Comparison of ENCODE assay signal across 8 mouse cellular contexts in genomic region chr8:117339958-117340651, GRCm38 (mm10).
DNase-seq lines count a peak whose midpoint lies in the region; ATAC-seq lines count a peak whose summit lies in the region.

No protein-coding gene starts in this region.

- H3K4me2 ChIP-seq in neural tube, embryonic 13.5 days = 0 out of 2 replicates have a peak overlapping the region, but pooled peaks have one; percentile 0
- H3K4me2 ChIP-seq in neural tube, embryonic 15.5 days = no peak overlapping the region; the same call in 1 of the 2 replicates
- no peak overlapping the region for H3K4me2 ChIP-seq in embryonic facial prominence, embryonic 11.5 days (ENCODE audit: low read depth, low read length)
- peak overlapping the region; percentile 45 for H3K4me2 ChIP-seq in liver, embryonic 16.5 days (ENCODE audit: low read depth, low read length)
- H3K4me2 ChIP-seq in stomach, embryonic 16.5 days (ENCODE audit: low read depth, low read length) = peak overlapping the region; percentile 35; the same call in 1 of the 2 replicates

- intact Hi-C loops in left cerebral cortex, postnatal 36 days (cut with DNase I) = no loop called here

- peaks cover 77% of the 10 kb centered on the region for H3K4me1 ChIP-seq in neural tube, embryonic 13.5 days (replicated peaks)
- peaks cover 55% of the 10 kb centered on the region for H3K4me1 ChIP-seq in neural tube, embryonic 15.5 days
- H3K4me1 ChIP-seq in embryonic facial prominence, embryonic 11.5 days (ENCODE audit: control insufficient read depth, insufficient read depth, low read length) = peaks cover 4% of the 10 kb centered on the region; the same call in 1 of the 2 replicates
- peaks cover 77% of the 10 kb centered on the region for H3K4me1 ChIP-seq in liver, embryonic 16.5 days (ENCODE audit: control insufficient read depth, low read depth, low read length)
- peaks cover 60% of the 10 kb centered on the region for H3K4me1 ChIP-seq in stomach, embryonic 16.5 days (ENCODE audit: control insufficient read depth, insufficient read depth, low read length)

- no peak overlapping the region for H3K9ac ChIP-seq in neural tube, embryonic 13.5 days
- no peak overlapping the region for H3K9ac ChIP-seq in neural tube, embryonic 15.5 days (replicated peaks)
- H3K9ac ChIP-seq in embryonic facial prominence, embryonic 11.5 days (replicated peaks; ENCODE audit: low read length) = no peak overlapping the region
- H3K9ac ChIP-seq in liver, embryonic 16.5 days (ENCODE audit: low read depth, low read length) = peak overlapping the region; percentile 32; the same call in 1 of the 2 replicates
- peak overlapping the region; percentile 57 for H3K9ac ChIP-seq in stomach, embryonic 16.5 days (ENCODE audit: low read length)

- 0 out of 2 replicates have a peak overlapping the region, but pooled peaks have one; percentile 3 for H3K27ac ChIP-seq in neural tube, embryonic 13.5 days (replicated peaks)
- no peak overlapping the region for H3K27ac ChIP-seq in neural tube, embryonic 15.5 days (replicated peaks)
- H3K27ac ChIP-seq in embryonic facial prominence, embryonic 11.5 days (replicated peaks; ENCODE audit: low read depth, low read length) = no peak overlapping the region
- H3K27ac ChIP-seq in liver, embryonic 16.5 days (ENCODE audit: low read length) = peak overlapping the region; percentile 90
- H3K27ac ChIP-seq in stomach, embryonic 16.5 days (ENCODE audit: low read length) = peak overlapping the region; percentile 84

- H3K27me3 ChIP-seq in neural tube, embryonic 13.5 days = no peaks in the 10 kb centered on the region
- no peaks in the 10 kb centered on the region for H3K27me3 ChIP-seq in neural tube, embryonic 15.5 days (replicated peaks)
- H3K27me3 ChIP-seq in embryonic facial prominence, embryonic 11.5 days (ENCODE audit: control insufficient read depth, insufficient read depth, low read length) = no peaks in the 10 kb centered on the region
- no peaks in the 10 kb centered on the region for H3K27me3 ChIP-seq in liver, embryonic 16.5 days (ENCODE audit: control insufficient read depth, insufficient read depth, low read depth, low read length)
- H3K27me3 ChIP-seq in stomach, embryonic 16.5 days (ENCODE audit: control insufficient read depth, insufficient read depth, low read length) = no peaks in the 10 kb centered on the region

- H3K9me3 ChIP-seq in neural tube, embryonic 13.5 days = no peaks in the 10 kb centered on the region
- no peaks in the 10 kb centered on the region for H3K9me3 ChIP-seq in neural tube, embryonic 15.5 days (replicated peaks)
- no peaks in the 10 kb centered on the region for H3K9me3 ChIP-seq in embryonic facial prominence, embryonic 11.5 days (replicated peaks; ENCODE audit: control insufficient read depth, low read length)
- no peaks in the 10 kb centered on the region for H3K9me3 ChIP-seq in liver, embryonic 16.5 days (replicated peaks; ENCODE audit: control insufficient read depth, low read length)
- H3K9me3 ChIP-seq in stomach, embryonic 16.5 days (replicated peaks; ENCODE audit: control insufficient read depth, low read length) = no peaks in the 10 kb centered on the region

- H3K4me3 ChIP-seq in neural tube, embryonic 13.5 days = no peak overlapping the region
- no peak overlapping the region for H3K4me3 ChIP-seq in neural tube, embryonic 15.5 days (replicated peaks)
- H3K4me3 ChIP-seq in embryonic facial prominence, embryonic 11.5 days (ENCODE audit: low read depth, low read length) = no peak overlapping the region
- no peak overlapping the region for H3K4me3 ChIP-seq in liver, embryonic 16.5 days (ENCODE audit: low read depth, low read length)
- H3K4me3 ChIP-seq in stomach, embryonic 16.5 days (replicated peaks; ENCODE audit: low read length) = no peak overlapping the region

- no peak for DNase-seq in embryonic facial prominence, embryonic 11.5 days (ENCODE audit: low spot score)
- DNase-seq in frontal cortex, postnatal 36 days (ENCODE audit: low spot score in 2 of 2) = no peak
- no peak for DNase-seq in left cerebral cortex, postnatal 36 days (ENCODE audit: low spot score in 2 of 2)
- DNase-seq in retina, embryonic 14.5 days (ENCODE audit: low spot score) = no peak

- no peak for ATAC-seq in neural tube, embryonic 13.5 days (ENCODE audit: low read depth)
- ATAC-seq in neural tube, embryonic 15.5 days (ENCODE audit: low FRiP score) = no peak
- ATAC-seq in embryonic facial prominence, embryonic 11.5 days (replicated peaks; ENCODE audit: insufficient number of reproducible peaks, low FRiP score, low TSS enrichment, low read depth) = peak; percentile 30; the same call in 1 of the 2 replicates
- peak; percentile 16; the same call in 1 of the 2 replicates for ATAC-seq in liver, embryonic 16.5 days (ENCODE audit: low read depth)
- no peak for ATAC-seq in stomach, embryonic 16.5 days (ENCODE audit: insufficient read depth, low FRiP score)

- no peaks in the 10 kb centered on the region for H3K36me3 ChIP-seq in neural tube, embryonic 13.5 days
- no peaks in the 10 kb centered on the region for H3K36me3 ChIP-seq in neural tube, embryonic 15.5 days
- H3K36me3 ChIP-seq in embryonic facial prominence, embryonic 11.5 days (replicated peaks; ENCODE audit: control insufficient read depth, insufficient read depth, low read depth, low read length) = no peaks in the 10 kb centered on the region
- no peaks in the 10 kb centered on the region for H3K36me3 ChIP-seq in liver, embryonic 16.5 days (ENCODE audit: control insufficient read depth, insufficient read depth)
- no peaks in the 10 kb centered on the region for H3K36me3 ChIP-seq in stomach, embryonic 16.5 days (ENCODE audit: control insufficient read depth, insufficient read depth, low read length)

- WGBS in neural tube, embryonic 13.5 days = 44% methylated on average over 12 of the region's 12 CpGs
- WGBS in neural tube, embryonic 15.5 days = 46% methylated on average over 12 of the region's 12 CpGs
- WGBS in embryonic facial prominence, embryonic 11.5 days = 34% methylated on average over 11 of the region's 12 CpGs
- WGBS in liver, embryonic 16.5 days (ENCODE audit: insufficient replicate concordance) = 14% methylated on average over 12 of the region's 12 CpGs
- 35% methylated on average over 12 of the region's 12 CpGs for WGBS in stomach, embryonic 16.5 days

Comparison
In these comparisons a context has a peak if more than half of its experiments do, and no peak if none do; other contexts are left out.
1. H3K27ac ChIP-seq: peak in neural tube, embryonic 13.5 days (single experiment), liver, embryonic 16.5 days (single experiment) and stomach, embryonic 16.5 days (single experiment); none in neural tube, embryonic 15.5 days (single experiment) and embryonic facial prominence, embryonic 11.5 days (single experiment).
2. H3K4me2 ChIP-seq: peak in neural tube, embryonic 13.5 days (single experiment), liver, embryonic 16.5 days (single experiment) and stomach, embryonic 16.5 days (single experiment); none in neural tube, embryonic 15.5 days (single experiment) and embryonic facial prominence, embryonic 11.5 days (single experiment).
3. ATAC-seq: peak in embryonic facial prominence, embryonic 11.5 days (single experiment) and liver, embryonic 16.5 days (single experiment); none in neural tube, embryonic 13.5 days (single experiment), neural tube, embryonic 15.5 days (single experiment) and stomach, embryonic 16.5 days (single experiment).
4. H3K9ac ChIP-seq: peak in liver, embryonic 16.5 days (single experiment) and stomach, embryonic 16.5 days (single experiment); none in neural tube, embryonic 13.5 days (single experiment), neural tube, embryonic 15.5 days (single experiment) and embryonic facial prominence, embryonic 11.5 days (single experiment).